In the genomic region with DNA sequence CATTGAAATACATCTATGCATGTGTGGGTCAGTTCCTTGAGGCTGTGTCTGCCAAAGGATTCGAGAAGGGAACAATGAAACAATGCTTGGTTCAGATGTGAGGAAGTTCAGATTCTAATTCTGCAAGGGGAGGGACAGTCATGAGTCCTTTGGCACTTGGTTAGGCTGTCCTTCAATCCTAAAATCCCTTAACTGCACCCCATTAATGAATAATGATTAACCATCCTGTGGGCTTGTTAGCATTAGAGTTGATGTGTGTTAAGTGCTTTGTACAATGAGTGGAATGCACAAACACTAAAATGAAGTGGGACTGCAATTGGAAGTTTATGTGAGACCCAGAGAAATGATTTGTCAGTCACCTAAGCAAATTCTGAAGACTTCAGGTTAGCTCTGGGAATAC, we compare ENCODE assay signal across 13 mouse cellular contexts.
"Had no signal": no experiment of that assay in that cellular context is flagged by ENCODE, and none has a peak within 500 bp of the region (broad histone marks: within the 10 kb centered on the region; RNA-seq: fewer than 3 reads in every experiment).

No protein-coding gene starts in this region.

- DNase-seq: liver; lung, adult 18-20 months; lung, postnatal 10 days; lung, postnatal 36 days; thymus, adult 18-20 months; thymus, postnatal 36 days had no signal

- ATAC-seq: liver, embryonic 12.5 days had no signal

- H3K27me3 ChIP-seq: limb, embryonic 13.5 days; liver, embryonic 12.5 days; liver, embryonic 15.5 days; lung, embryonic 15.5 days; megakaryocyte, embryonic 14.5 days had no signal

- H3K4me2 ChIP-seq: limb, embryonic 13.5 days; liver, embryonic 12.5 days; liver, embryonic 15.5 days; lung, embryonic 15.5 days had no signal

- H3K36me3 ChIP-seq: limb, embryonic 10.5 days; limb, embryonic 13.5 days; liver, embryonic 12.5 days; liver, embryonic 15.5 days; lung, embryonic 15.5 days; midbrain, embryonic 10.5 days had no signal

- H3K4me3 ChIP-seq: limb, embryonic 10.5 days; limb, embryonic 13.5 days; liver, embryonic 12.5 days; liver, embryonic 15.5 days; lung, embryonic 15.5 days; megakaryocyte, embryonic 14.5 days; midbrain, embryonic 10.5 days had no signal

- H3K9me3 ChIP-seq: limb, embryonic 10.5 days; limb, embryonic 13.5 days; liver, embryonic 12.5 days; liver, embryonic 15.5 days; lung, embryonic 15.5 days; megakaryocyte, embryonic 14.5 days; midbrain, embryonic 10.5 days had no signal

- H3K9ac ChIP-seq: limb, embryonic 13.5 days; liver, embryonic 12.5 days; liver, embryonic 15.5 days; lung, embryonic 15.5 days had no signal

- H3K27ac ChIP-seq: limb, embryonic 10.5 days; limb, embryonic 13.5 days; liver, embryonic 12.5 days; liver, embryonic 15.5 days; lung, embryonic 15.5 days; midbrain, embryonic 10.5 days had no signal

- H3K4me1 ChIP-seq: limb, embryonic 10.5 days; limb, embryonic 13.5 days; liver, embryonic 12.5 days; liver, embryonic 15.5 days; lung, embryonic 15.5 days; megakaryocyte, embryonic 14.5 days; midbrain, embryonic 10.5 days had no signal
